Mouse (Mus musculus) kidney, adult 11 months (tissue): Measurements from ENCODE around the gene Ceacam9.
A peak's percentile ranks its signal among the peaks of the same experiment; 100 is the strongest.
"Not testable (repeated sequence)": the region's sequence is repeated elsewhere in the genome, so short reads cannot be mapped to it uniquely, and the experiment has no call there.

Source experiments
- DNase-seq: peaks from one replicate; pipeline ENCODE4 v3.0.0; 2022

The Ceacam9 gene

GRCm38 (mm10) chr7:16721629-16722028, at the start of gene Ceacam9:
TSS of gene Ceacam9 (plus strand) at chr7:16721929.
- no peak for DNase-seq

GRCm38 (mm10) chr7:16673823-16674222, 47.9 kb upstream of the Ceacam9 start:
- DNase-seq, result no peak

GRCm38 (mm10) chr7:16674699-16675098, 47.0 kb upstream of the Ceacam9 start:
- not testable (repeated sequence) for DNase-seq

- DNase-seq, result no peak
These were observed 46.1 kb upstream of the Ceacam9 start, which contains the start of gene Ceacam15 for GRCm38 (mm10) chr7:16675605-16676004. TSS of gene Ceacam15 (minus strand) at chr7:16675705.

GRCm38 (mm10) chr7:16680194-16680593, 41.5 kb upstream of the Ceacam9 start:
- not testable (repeated sequence) for DNase-seq

GRCm38 (mm10) chr7:16689196-16689595, 32.5 kb upstream of the Ceacam9 start:
- no peak for DNase-seq

GRCm38 (mm10) chr7:16695025-16695424, 26.7 kb upstream of the Ceacam9 start:
- peak; percentile 15 for DNase-seq

- no peak for DNase-seq
These were observed 22.7 kb upstream of the Ceacam9 start for GRCm38 (mm10) chr7:16699042-16699441.

- no peak for DNase-seq
These were observed 21.1 kb upstream of the Ceacam9 start for GRCm38 (mm10) chr7:16700583-16700982.

- no peak for DNase-seq
These were observed 15.3 kb upstream of the Ceacam9 start for GRCm38 (mm10) chr7:16706385-16706784.

- DNase-seq, result no peak
These were observed 13.5 kb upstream of the Ceacam9 start for GRCm38 (mm10) chr7:16708244-16708643.

GRCm38 (mm10) chr7:16710604-16711003, 11.1 kb upstream of the Ceacam9 start:
- DNase-seq, result no peak

GRCm38 (mm10) chr7:16712633-16713415, 8.9 kb upstream of the Ceacam9 start:
- DNase-seq, result no peak

GRCm38 (mm10) chr7:16716456-16717152, 5.1 kb upstream of the Ceacam9 start:
- DNase-seq, result not testable (repeated sequence)

GRCm38 (mm10) chr7:16722490-16722889, 761 bp downstream of the Ceacam9 start:
- DNase-seq, result not testable (repeated sequence)

GRCm38 (mm10) chr7:16728596-16729348, 7.0 kb downstream of the Ceacam9 start:
- peak; percentile 28 for DNase-seq

- DNase-seq, result not testable (repeated sequence)
These were observed 7.8 kb downstream of the Ceacam9 start for GRCm38 (mm10) chr7:16729563-16729962.

- no peak for DNase-seq
These were observed 9.1 kb downstream of the Ceacam9 start for GRCm38 (mm10) chr7:16730791-16731190.

- DNase-seq, result peak; percentile 27
These were observed 10.2 kb downstream of the Ceacam9 start for GRCm38 (mm10) chr7:16731893-16732422.

GRCm38 (mm10) chr7:16737606-16738072, 15.9 kb downstream of the Ceacam9 start:
- peak; percentile 39 for DNase-seq

GRCm38 (mm10) chr7:16738073-16738696, 16.5 kb downstream of the Ceacam9 start, which contains the start of gene Ap2s1:
TSS of gene Ap2s1 (plus strand) at chr7:16738410.
- peak; percentile 99 for DNase-seq

- no peak for DNase-seq
These were observed 17.4 kb downstream of the Ceacam9 start for GRCm38 (mm10) chr7:16739056-16739604.
